Mouse (Mus musculus) gastrocnemius, postnatal 14 days (tissue): ENCODE results near the gene Als2. TPM values are rescaled to one million over a fixed set of nuclear protein-coding genes. Genes with fewer than 3 reads are reported as not detected.

Experiments used
- DNase-seq: peaks from one replicate; pipeline ENCODE4 v3.0.0; 2021; ENCODE audit warnings: mixed read lengths
- intact Hi-C: fragments of 180-260 bp; cut with DNase I; formaldehyde crosslinking; loops from one replicate; pipeline ENCODE4 v1.15.1; 2025; ENCODE audit warnings: low total_unique reads
- total RNA-seq, 2 experiments: library from RNA; stranded (reverse); gene quantifications; 2 replicates each; pipeline ENCODE4 v1.2.3; 2021

The Als2 gene
- total RNA-seq, 2 experiments from 2014 or later: 15.9 to 16.9 TPM

GRCm38 (mm10) chr1:59215446-59215845 lies 21.6 kb downstream of the Als2 start:
- DNase-seq: no peak
- intact Hi-C loops: no loop called here

GRCm38 (mm10) chr1:59212951-59213350 lies 24.1 kb downstream of the Als2 start:
- intact Hi-C loops: no loop called here
- DNase-seq: no peak

DNA sequence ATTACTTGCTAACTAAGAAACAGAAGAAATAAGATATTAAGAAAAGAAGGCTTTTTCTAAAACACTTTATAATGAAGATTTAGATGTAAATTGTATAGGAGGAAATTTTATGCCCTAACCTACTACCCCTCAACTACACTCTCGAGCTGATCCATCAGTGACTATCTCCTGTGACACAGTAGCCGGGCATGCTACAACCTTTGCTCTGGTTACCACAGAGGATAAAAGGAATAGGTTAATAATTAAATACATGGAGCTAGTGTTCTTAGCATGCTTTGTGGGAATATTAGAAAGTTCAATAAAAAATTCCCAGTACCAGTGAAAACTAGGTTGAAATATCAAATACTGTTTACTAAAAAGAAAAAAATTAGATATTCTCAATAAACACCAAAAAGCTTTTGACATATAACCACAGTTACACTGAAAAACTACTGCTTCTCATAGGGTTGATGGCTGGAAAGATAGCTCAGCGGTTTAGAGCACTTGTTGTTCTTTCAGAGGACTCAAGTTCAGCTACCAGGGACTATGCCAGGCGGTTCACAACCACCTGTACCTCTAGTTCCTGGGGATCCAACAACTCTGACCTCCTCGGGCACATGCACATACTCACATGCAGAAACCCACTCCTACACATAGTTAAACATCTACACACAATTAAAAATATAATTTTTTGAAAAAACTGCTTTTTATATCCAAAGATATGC lies 24.8 kb downstream of the Als2 start:
- DNase-seq: no peak
- intact Hi-C loops: no loop called here

- intact Hi-C loops: no loop called here
- no peak for DNase-seq
Measured at GRCm38 (mm10) chr1:59211651-59212050, 25.4 kb downstream of the Als2 start.

GRCm38 (mm10) chr1:59208331-59208730 lies 28.7 kb downstream of the Als2 start:
- DNase-seq: no peak
- intact Hi-C loops: no loop called here

DNA sequence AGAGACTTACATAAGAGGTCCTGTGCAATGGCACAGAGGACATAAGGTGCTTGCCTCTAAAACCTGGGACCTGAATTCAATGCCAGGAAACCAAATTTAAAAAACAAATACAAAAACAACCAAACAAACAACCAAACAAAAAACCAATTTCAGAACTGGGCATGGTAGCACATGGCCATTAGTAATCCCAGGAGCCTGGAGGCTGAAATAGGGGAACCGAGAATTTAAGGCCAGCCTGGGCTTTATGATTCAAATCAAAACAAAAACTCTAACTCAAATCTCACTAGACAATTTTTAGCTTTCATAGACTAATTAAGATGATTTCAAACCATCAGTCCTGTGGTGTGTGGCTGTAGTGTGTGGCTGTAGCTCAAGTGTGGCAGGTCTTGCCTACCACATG lies 32.5 kb downstream of the Als2 start:
- no peak for DNase-seq
- intact Hi-C loops: no loop called here

DNA sequence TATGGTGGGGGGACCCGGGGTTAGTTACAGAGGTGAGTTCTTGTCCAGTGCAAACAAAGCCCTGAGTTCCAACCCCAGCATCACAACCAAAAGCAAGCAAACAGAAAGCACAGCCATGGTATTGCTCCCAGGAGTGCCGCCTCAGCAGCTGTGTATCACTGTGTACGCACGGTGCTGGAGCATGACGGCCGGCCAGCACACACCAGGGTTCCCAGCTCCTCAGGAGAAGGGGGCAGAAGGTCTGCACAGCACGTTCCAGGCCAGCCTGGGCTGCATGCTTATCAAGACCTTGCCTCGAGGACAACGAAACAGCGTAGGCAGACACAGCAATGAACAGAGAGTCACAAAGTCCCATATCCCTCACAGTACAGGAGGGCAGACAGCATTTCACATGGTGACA lies 34.7 kb downstream of the Als2 start:
- no peak for DNase-seq
- intact Hi-C loops: no loop called here

DNA sequence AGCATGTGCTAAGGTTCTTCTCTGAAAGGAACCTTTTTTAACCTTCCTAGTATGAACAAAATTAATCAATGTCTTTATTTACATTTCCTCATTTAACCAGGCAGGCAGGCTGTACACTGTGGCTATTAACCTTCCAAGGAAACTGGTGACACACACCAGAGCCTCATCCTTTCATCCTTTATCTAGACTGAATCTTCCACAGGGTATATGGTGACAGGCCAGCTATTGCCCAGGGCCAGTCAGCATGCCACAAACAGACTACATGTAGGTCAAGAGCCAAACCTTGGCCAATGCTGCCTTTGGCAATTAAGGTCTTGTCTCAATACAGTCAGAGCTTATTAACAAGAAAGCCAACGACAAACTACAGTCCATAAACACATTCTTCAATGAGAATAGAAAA lies 35.5 kb downstream of the Als2 start:
- DNase-seq: no peak
- intact Hi-C loops: no loop called here

DNA sequence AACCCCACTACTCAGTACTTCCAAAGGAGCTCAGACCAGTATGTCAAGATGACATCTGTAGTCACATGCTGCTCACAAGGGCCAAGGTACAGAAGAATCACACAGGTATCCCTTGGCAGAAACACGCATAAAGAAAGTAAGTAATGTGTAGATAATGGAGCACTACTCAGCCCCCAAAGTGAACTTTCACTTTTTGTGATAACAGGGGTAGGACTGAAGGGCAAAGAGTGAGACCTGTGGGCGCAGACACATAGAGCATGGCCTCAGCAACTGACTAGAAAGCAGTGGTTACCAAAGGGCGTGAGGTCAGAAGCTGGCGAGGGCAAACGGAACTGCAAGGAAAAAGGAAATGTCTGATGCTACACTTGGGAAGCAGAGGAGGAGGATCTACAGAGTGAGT lies 36.1 kb downstream of the Als2 start:
- no peak for DNase-seq
- intact Hi-C loops: no loop called here

DNA sequence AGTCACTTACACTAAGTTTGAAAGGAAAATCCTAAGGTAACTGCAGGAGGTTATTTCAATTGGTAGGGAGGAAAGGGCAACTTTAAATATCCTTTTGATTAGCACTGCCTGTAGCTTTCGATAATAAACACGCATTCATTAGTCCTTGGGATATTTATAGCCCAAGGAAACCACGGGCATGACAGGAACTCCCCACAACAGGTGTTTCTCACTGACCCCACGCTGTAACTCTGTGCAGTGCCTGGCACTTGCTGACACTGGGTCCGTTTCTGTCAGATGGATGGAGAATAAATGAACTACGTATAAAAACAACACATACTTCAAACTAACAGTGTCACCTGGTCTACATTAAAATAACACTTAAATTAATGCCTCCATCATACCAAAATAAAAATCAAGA lies 42.1 kb downstream of the Als2 start:
- no peak for DNase-seq
- intact Hi-C loops: no loop called here

DNA sequence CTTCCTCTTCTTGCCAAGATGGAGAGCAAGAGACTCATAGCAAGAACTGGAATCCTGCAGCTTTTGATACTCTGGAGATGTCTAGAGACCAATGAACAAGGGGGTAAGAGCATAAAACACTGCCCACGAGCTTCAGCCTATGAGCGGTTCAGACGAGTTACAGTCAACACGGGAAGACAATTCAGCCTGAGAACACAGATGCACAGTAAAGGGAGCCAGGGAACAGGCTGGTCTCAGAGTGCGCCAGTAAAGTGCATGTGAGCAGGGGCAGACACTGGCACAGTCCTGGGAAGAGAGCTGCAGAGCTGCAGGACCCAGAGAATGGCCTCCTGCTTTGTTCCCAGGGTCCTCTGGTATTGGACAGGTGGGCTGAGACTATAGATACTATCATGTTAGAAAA lies 49.2 kb downstream of the Als2 start:
- no peak for DNase-seq

GRCm38 (mm10) chr1:59186317-59186716 lies 50.7 kb downstream of the Als2 start:
- intact Hi-C loops: no loop called here
- DNase-seq: no peak

More for the DNA sequence above, 49.2 kb downstream of the Als2 start:
- intact Hi-C loops: no loop called here

- intact Hi-C loops: no loop called here
Measured at GRCm38 (mm10) chr1:59185410-59185809, 51.6 kb downstream of the Als2 start.

GRCm38 (mm10) chr1:59183045-59183444 lies 54.0 kb downstream of the Als2 start:
- no peak for DNase-seq
- intact Hi-C loops: no loop called here

More at GRCm38 (mm10) chr1:59185410-59185809, 51.6 kb downstream of the Als2 start:
- no peak for DNase-seq

- no peak for DNase-seq
- intact Hi-C loops: no loop called here
Measured at GRCm38 (mm10) chr1:59182373-59182772, 54.7 kb downstream of the Als2 start.

- DNase-seq: no peak
- intact Hi-C loops: no loop called here
Measured at GRCm38 (mm10) chr1:59180003-59180402, 57.0 kb downstream of the Als2 start.

DNA sequence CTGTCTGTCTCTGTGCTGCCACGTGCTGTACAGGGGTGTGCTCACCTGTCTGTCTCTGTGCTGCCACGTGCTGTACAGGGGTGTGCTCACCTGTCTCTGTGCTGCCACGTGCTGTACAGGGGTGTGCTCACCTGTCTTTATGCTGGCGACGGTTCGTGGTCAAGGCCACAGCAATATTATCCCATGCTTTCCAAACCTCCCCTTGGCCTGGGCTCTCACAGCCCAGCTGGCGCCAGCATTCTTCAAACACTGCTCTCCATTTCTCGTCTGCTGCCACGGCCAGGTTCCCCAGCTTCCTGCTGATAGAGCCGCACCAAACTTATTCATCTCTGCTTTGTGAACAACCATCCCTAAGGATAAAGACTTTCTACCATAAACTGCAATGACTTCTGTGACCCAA lies 58.6 kb downstream of the Als2 start:
- DNase-seq: no peak
- intact Hi-C loops: no loop called here

- intact Hi-C loops: no loop called here
- DNase-seq: no peak
Measured at GRCm38 (mm10) chr1:59174514-59175373, 62.3 kb downstream of the Als2 start.

GRCm38 (mm10) chr1:59173023-59173422 lies 64.0 kb downstream of the Als2 start:
- DNase-seq: no peak
- intact Hi-C loops: no loop called here

DNA sequence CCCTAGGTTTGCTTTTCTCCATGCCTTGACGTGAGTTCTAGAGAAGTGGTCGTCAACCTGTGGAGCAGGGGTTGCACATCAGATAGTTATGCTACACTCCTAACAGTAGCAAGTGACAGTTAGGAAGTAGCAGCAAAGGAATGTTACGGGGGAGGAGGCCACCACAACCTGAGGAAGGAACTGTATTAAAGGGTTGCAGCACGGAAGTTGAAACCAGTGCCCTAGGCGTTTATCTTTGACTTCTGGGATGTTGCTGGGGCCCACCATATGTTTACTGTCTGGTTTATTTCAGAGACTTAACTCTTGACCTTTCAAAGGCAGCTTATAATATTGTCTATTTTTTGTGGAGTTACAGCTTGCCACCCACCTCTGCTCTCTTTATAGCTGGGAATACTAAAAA lies 65.2 kb downstream of the Als2 start:
- no peak for DNase-seq
- intact Hi-C loops: no loop called here

DNA sequence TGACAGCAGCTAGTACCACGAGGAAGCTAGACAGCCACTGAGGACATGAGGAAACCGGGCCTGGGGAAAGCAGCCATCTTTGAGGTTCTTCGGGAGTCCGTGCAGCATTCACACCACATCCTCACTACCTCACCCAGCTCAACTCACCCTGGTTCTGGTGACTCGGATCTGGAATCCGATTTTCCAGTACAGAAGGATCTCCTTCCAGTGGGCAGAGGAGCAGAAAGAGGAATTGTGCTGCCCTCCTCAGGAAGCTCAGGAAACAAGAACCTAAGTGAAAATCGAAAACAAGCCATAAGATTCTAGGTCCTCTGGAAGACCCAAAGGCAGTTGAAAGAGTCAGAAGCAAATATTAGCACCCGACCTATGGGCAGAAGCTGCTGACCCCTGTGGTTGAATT lies 66.7 kb downstream of the Als2 start:
- no peak for DNase-seq
- intact Hi-C loops: no loop called here
